Mouse (Mus musculus): ENCODE results near the gene Supt20.

GRCm38 (mm10) chr3:54699759-54700301 lies 7.2 kb downstream of the Supt20 start:
- no peak for TF ChIP-seq POLR2A (IDR thresholded peaks at IDR 0.05; ENCODE audit: borderline replicate concordance, insufficient read depth, low read length)
- TF ChIP-seq CTCF (IDR thresholded peaks at IDR 0.05; ENCODE audit: borderline replicate concordance, insufficient read depth, low read depth, low read length): no peak
